Mouse (Mus musculus) testis, adult 2 months (tissue): ENCODE measurements around the gene Xrcc4. TPM values are rescaled to one million over a fixed set of nuclear protein-coding genes. Genes with fewer than 3 reads are reported as not detected.
"Not testable (repeated sequence)": the region's sequence is repeated elsewhere in the genome, so short reads cannot be mapped to it uniquely, and the experiment has no call there.

Experiments
- H3K27ac ChIP-seq: fragments of 200-500 bp; 2 replicates; pipeline ENCODE4 v1.5.1; 2012; ENCODE audit warnings: low read depth, low read length; ENCODE audit not compliant: control insufficient read depth, insufficient read depth
- H3K27me3 ChIP-seq: fragments of 200-500 bp; 2 replicates; pipeline ENCODE4 v1.6.1; 2012; ENCODE audit warnings: mild to moderate bottlenecking, low read length, moderate library complexity; ENCODE audit not compliant: control insufficient read depth, insufficient read depth
- H3K36me3 ChIP-seq: fragments of 200-500 bp; 2 replicates; pipeline ENCODE4 v1.6.1; 2012; ENCODE audit warnings: mild to moderate bottlenecking, low read length; ENCODE audit not compliant: control insufficient read depth, insufficient read depth
- H3K4me1 ChIP-seq: fragments of 200-500 bp; 2 replicates; pipeline ENCODE4 v1.6.1; 2012; ENCODE audit warnings: low read length; ENCODE audit not compliant: control insufficient read depth, insufficient read depth
- H3K4me3 ChIP-seq: fragments of 200-500 bp; 2 replicates; pipeline ENCODE4 v1.5.1; 2012; ENCODE audit warnings: low read depth, mild to moderate bottlenecking, low read length, moderate library complexity, mixed read lengths; ENCODE audit not compliant: control insufficient read depth
- CTCF ChIP-seq: fragments of 200-500 bp; IDR thresholded peaks from 2 replicates; pipeline ENCODE4 v1.5.1; 2012; ENCODE audit warnings: low read depth, mild to moderate bottlenecking, inconsistent platforms, low read length, moderate library complexity; ENCODE audit not compliant: control insufficient read depth, insufficient read depth, insufficient replicate concordance
- POLR2A ChIP-seq: fragments of 200-500 bp; IDR thresholded peaks from 2 replicates; pipeline ENCODE4 v1.6.1; 2012; ENCODE audit warnings: low read depth, mild to moderate bottlenecking, inconsistent platforms, low read length, moderate library complexity; ENCODE audit not compliant: control insufficient read depth
- polyA plus RNA-seq: library from polyadenylated mRNA; depleted of rRNA; stranded (reverse); fragments of >200 nt; gene quantifications from 2 replicates; pipeline ENCODE4 v1.2.3, GENCODE M21; 2012; rRNA removed

Gene Xrcc4
- polyA plus RNA-seq = 20.0 and 21.0 TPM in 2 replicates

DNA sequence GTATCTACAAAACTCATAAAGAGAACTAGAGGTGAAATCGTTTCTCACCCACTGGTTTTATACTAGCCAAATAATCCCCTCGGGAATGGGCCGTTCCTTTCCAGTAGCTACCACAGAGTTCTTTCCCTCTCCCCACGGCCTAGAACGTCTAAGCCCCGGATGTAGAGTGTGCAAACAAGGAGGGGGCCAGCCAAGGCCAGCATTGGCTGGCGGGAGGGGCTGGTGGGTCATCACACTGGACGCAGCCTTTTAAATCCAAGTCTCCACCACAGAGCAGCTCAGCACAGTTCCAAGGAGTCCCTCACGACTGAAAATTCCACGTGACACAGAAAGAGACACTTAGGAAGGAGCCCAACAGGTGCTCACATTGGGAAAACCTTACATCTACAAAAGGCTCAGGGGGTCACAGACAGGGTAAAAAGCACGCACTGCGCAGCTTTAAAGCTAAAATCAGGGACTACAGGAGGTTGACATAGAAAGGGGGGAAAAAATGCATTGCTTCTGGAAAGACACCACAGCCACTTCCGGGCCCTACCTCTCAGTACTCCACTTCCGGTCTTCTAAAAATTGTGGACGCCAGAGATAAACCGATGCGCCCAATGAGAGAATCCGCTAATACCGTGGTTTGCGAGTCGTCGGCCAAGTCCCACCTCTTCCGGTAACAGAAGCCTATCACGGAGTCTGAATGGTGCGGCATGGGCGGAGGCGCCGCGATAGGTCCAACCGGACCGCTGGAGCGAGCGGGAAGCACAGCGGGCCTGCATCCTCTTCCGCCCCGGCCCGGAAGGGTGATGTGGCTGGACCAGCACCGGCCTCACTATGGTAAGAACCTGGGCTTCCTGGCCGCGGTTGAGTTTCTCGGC, at the start of gene Xrcc4, which contains the start of gene Tmem167:
TSS of gene Xrcc4 (minus strand) at position 647 of the 863 bp plus-strand sequence.
TSS of gene Tmem167 (plus strand) at position 162 of the 863 bp plus-strand sequence.
- TF ChIP-seq CTCF = no peak
- peak; percentile 45 for TF ChIP-seq POLR2A
- no peaks in the 10 kb centered on the region for H3K36me3 ChIP-seq
- H3K4me3 ChIP-seq = peak within 1 kb of the TSS; percentile 93
- H3K27me3 ChIP-seq = no peaks in the 10 kb centered on the region
- no peaks in the 10 kb centered on the region for H3K4me1 ChIP-seq
- peak within 1 kb of the TSS; percentile 95 for H3K27ac ChIP-seq

DNA sequence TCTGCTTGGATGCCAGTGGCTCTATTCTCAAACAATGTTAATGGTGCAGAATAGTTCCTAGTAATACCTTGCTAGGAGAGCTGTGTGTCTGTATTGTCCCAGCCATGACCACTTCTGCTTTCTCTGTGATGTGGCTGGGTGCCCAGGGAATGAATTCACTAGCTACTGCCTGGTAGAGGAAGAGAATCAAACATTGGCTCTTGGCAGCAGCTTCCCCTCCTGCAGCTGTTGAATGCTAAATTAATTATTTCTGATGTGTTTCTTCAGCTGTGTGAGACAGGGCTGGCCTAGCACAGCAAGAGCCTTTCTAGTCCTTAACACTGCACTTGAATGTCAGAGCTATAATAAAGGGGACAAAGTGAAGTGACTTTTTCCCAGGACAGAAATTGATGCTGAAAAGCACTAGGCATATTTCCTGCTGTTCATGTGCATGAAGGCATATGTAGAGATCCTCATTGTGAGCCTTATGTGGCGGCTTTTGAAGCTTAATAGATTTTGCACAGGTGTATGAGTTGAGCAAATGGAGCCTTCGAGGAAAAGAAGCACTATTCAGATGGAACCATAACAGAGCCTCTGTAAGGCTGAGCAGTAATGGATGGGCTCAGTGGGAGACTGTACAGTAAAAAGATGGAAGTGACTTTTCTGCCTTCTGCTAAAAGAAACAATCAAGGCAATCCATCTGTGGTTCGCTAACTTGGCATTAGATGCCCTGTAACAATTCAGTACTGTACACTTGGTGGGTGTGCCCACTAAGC, 46.9 kb upstream of the Xrcc4 start:
- Histone ChIP-seq H3K4me3 (no peak overlapping the region), H3K27me3 (no peaks in the 10 kb centered on the region), H3K27ac (no peak overlapping the region), H3K36me3 (no peaks in the 10 kb centered on the region), H3K4me1 (no peaks in the 10 kb centered on the region; the same call in 1 of the 2 replicates)
- TF ChIP-seq POLR2A (no peak), CTCF (no peak)

DNA sequence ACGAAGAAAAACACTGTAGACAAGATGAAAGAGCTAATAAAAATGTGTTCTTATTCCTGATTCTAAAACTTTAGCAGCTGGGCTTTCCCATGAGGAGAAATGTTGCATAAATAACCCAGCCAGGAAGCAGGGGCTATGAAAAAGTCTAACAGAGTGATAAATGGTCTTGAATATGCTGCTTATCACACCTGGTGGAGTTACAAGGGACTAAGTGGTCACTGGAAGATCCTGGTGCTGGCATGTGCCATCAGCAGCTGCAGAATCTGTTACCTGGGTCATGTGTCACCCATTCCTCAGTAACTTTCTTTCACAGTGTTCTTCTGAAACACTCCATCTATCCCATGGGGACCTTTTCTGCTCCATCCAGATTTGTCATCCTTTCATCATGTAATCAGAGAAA, 22.3 kb upstream of the Xrcc4 start:
- Histone ChIP-seq H3K36me3 (no peaks in the 10 kb centered on the region), H3K27ac (no peak overlapping the region), H3K27me3 (no peaks in the 10 kb centered on the region), H3K4me1 (no peaks in the 10 kb centered on the region), H3K4me3 (no peak overlapping the region)
- no peak for TF ChIP-seq CTCF
- TF ChIP-seq POLR2A = no peak

DNA sequence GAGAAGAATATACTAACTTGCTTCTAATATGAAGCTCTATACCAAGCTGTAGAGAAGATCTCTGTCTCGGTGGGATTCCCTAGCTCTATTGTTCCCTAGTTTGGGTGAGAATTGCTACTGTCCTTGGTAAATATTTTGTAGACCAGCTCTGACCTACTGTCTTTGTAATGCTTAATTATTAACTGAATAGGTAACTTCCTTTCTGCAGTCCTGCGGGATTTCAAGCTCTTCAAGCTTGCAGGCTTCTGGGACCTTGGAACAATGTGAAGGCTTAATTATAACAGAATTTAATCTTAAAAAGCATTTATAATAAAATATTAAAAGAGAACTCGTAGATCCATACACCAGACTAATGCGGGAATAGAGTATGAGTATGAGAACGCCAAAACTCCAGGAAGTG, 19.3 kb upstream of the Xrcc4 start:
- H3K36me3 ChIP-seq, H3K4me3 ChIP-seq, H3K27me3 ChIP-seq, H3K27ac ChIP-seq, H3K4me1 ChIP-seq: not testable (repeated sequence)

DNA sequence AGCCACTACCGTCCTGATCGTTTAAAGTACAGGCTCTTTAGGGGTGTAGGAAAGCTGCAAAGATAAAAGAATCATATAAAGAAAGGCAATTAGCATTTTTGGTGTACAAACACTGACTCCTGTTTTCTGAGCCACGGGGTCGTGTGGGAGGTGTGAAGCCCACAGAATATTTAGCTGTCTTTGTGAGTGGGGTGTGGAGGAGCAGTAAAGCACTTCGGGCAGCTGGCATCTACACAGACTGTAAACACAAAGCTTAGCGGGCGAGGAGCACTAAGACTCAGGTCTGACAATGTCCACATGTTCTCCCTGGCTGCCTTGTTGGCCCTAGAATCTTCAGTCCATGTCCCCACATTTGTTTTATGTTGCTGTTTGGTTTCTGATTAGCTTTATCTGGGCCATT, 16.7 kb upstream of the Xrcc4 start:
- H3K4me3 ChIP-seq = no peak overlapping the region

DNA sequence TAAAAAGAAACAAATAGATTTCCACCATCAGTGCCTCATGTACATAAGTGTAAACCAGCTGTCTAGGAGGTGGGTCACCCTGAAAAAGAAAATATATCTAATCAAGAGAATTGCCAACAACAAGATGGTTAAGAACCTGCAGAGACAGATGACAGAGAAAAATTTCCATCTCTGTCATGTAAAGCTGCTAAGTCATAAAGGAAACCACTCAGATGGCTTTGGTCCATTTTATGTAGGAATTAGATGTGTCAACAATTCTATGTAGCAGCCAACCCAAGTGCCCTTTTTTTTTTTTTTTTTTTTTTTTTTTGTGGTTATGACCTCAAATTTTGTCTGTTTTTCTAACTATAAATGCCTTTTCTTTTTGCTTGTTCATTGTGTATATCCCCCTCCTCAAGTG, 12.1 kb upstream of the Xrcc4 start:
- Histone ChIP-seq H3K36me3 (no peaks in the 10 kb centered on the region), H3K27ac (no peak overlapping the region), H3K4me3 (no peak overlapping the region), H3K27me3 (no peaks in the 10 kb centered on the region), H3K4me1 (no peaks in the 10 kb centered on the region)
- TF ChIP-seq CTCF = no peak
- no peak for TF ChIP-seq POLR2A

More for the DNA sequence above, 16.7 kb upstream of the Xrcc4 start:
- Histone ChIP-seq H3K4me1 (no peaks in the 10 kb centered on the region), H3K36me3 (no peaks in the 10 kb centered on the region), H3K27ac (no peak overlapping the region), H3K27me3 (no peaks in the 10 kb centered on the region)
- TF ChIP-seq POLR2A = no peak
- TF ChIP-seq CTCF = no peak

DNA sequence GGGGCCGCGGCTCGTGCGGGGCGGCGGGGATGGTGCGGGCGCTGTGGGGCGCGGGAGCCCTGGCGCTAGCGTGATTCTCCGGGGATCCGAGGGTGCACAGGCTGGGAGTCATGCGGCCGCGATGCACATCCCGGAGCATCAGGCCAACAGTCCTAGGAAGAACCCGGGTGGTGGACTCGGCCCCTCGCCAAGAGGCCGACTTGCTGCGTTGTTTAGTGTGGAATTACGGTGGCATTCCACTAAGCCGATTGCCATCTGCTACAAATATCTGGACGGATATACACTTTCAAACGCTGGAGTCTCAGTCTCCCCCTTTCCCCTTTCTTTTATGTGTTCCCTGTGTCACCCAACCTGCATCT, 396 bp upstream of the Xrcc4 start:
- no peak for TF ChIP-seq POLR2A
- no peak for TF ChIP-seq CTCF
- Histone ChIP-seq H3K27me3 (no peaks in the 10 kb centered on the region), H3K4me3 (peak overlapping the region; percentile 93), H3K27ac (peak overlapping the region; percentile 71), H3K36me3 (no peaks in the 10 kb centered on the region), H3K4me1 (no peaks in the 10 kb centered on the region)

DNA sequence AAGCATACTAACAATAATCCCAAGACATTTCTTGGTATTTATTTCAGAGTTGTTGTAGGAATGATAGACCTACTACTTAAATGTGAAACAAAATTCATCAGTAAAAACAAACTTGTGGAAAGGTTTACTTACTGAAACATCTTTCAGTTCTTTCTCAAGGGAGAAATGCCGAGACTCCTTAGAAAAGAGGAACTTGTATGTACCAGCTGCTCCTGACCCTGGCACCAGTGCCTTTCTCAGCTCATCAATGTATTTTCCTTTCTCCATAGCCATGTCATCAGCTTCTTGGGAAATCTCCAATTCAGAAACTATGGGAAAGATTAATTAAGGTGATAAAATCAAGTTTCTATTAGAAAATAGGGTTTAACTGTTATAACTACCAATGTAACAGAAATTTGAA, 27.5 kb downstream of the Xrcc4 start:
- no peaks in the 10 kb centered on the region for H3K27me3 ChIP-seq
- no peak overlapping the region for H3K4me3 ChIP-seq
- no peak for TF ChIP-seq CTCF
- TF ChIP-seq POLR2A = no peak
- H3K36me3 ChIP-seq = no peaks in the 10 kb centered on the region
- H3K4me1 ChIP-seq = no peaks in the 10 kb centered on the region
- no peak overlapping the region for H3K27ac ChIP-seq
